Mouse (Mus musculus) thymus, postnatal 14 days (tissue): Measurements from ENCODE around the gene Mslnl.

Experiments
- DNase-seq: peaks from one replicate; pipeline ENCODE4 v3.0.0; 2021

Gene Mslnl

GRCm38 (mm10) chr17:25748238-25748637 is 12.4 kb downstream of the Mslnl start:
- no peak for DNase-seq

GRCm38 (mm10) chr17:25749314-25749713 is 13.5 kb downstream of the Mslnl start:
- no peak for DNase-seq

- no peak for DNase-seq
Observed at GRCm38 (mm10) chr17:25751446-25751845, 15.6 kb downstream of the Mslnl start.

GRCm38 (mm10) chr17:25754241-25754640 is 18.4 kb downstream of the Mslnl start, which contains the start of gene Msln:
TSS of gene Msln (minus strand) at chr17:25754378.
- no peak for DNase-seq

- DNase-seq, result no peak
Observed at GRCm38 (mm10) chr17:25755086-25755485, 19.2 kb downstream of the Mslnl start.

GRCm38 (mm10) chr17:25755627-25756377 is 20.0 kb downstream of the Mslnl start:
- no peak for DNase-seq

GRCm38 (mm10) chr17:25756378-25757242 is 20.8 kb downstream of the Mslnl start:
- no peak for DNase-seq

- DNase-seq, result no peak
Observed at GRCm38 (mm10) chr17:25757691-25758090, 21.8 kb downstream of the Mslnl start.

GRCm38 (mm10) chr17:25760148-25760547 is 24.3 kb downstream of the Mslnl start:
- no peak for DNase-seq

GRCm38 (mm10) chr17:25761561-25761970 is 25.7 kb downstream of the Mslnl start:
- DNase-seq, result no peak

- no peak for DNase-seq
Observed at GRCm38 (mm10) chr17:25762591-25762990, 26.7 kb downstream of the Mslnl start.

- no peak for DNase-seq
Observed at GRCm38 (mm10) chr17:25765886-25766285, 30.0 kb downstream of the Mslnl start.

- no peak for DNase-seq
Observed at GRCm38 (mm10) chr17:25769331-25769730, 33.5 kb downstream of the Mslnl start.

- DNase-seq, result peak; percentile 97
Observed at GRCm38 (mm10) chr17:25773549-25774120, 37.8 kb downstream of the Mslnl start, which contains the start of gene Narfl. TSS of gene Narfl (plus strand) at chr17:25773776.

- DNase-seq, result no peak
Observed at GRCm38 (mm10) chr17:25775318-25776062, 39.6 kb downstream of the Mslnl start.

GRCm38 (mm10) chr17:25777948-25778347 is 42.1 kb downstream of the Mslnl start:
- no peak for DNase-seq

- no peak for DNase-seq
Observed at GRCm38 (mm10) chr17:25781339-25781738, 45.5 kb downstream of the Mslnl start.

GRCm38 (mm10) chr17:25783086-25783485 is 47.2 kb downstream of the Mslnl start:
- DNase-seq, result no peak

- DNase-seq, result no peak
Observed at GRCm38 (mm10) chr17:25783861-25784574, 48.2 kb downstream of the Mslnl start.

GRCm38 (mm10) chr17:25785281-25785745 is 49.5 kb downstream of the Mslnl start, which contains the start of gene Haghl:
TSS of gene Haghl (minus strand) at chr17:25785673.
- peak; percentile 95 for DNase-seq

- no peak for DNase-seq
Observed at GRCm38 (mm10) chr17:25786280-25786679, 50.4 kb downstream of the Mslnl start, which contains the start of gene Ccdc78. TSS of gene Ccdc78 (plus strand) at chr17:25786580.
